Mouse (Mus musculus) CD4-positive naive resting alpha-beta T cell, adult 76 days (primary cell): ENCODE measurements around the gene Negr1. TPM values are rescaled to one million over a fixed set of nuclear protein-coding genes. Genes with fewer than 3 reads are reported as not detected.

Experiments
- total RNA-seq: library from RNA; stranded (reverse); gene quantifications from one replicate; pipeline ENCODE4 v1.2.4, GENCODE M21; 2023

Gene Negr1
- total RNA-seq, result not detected

DNA sequence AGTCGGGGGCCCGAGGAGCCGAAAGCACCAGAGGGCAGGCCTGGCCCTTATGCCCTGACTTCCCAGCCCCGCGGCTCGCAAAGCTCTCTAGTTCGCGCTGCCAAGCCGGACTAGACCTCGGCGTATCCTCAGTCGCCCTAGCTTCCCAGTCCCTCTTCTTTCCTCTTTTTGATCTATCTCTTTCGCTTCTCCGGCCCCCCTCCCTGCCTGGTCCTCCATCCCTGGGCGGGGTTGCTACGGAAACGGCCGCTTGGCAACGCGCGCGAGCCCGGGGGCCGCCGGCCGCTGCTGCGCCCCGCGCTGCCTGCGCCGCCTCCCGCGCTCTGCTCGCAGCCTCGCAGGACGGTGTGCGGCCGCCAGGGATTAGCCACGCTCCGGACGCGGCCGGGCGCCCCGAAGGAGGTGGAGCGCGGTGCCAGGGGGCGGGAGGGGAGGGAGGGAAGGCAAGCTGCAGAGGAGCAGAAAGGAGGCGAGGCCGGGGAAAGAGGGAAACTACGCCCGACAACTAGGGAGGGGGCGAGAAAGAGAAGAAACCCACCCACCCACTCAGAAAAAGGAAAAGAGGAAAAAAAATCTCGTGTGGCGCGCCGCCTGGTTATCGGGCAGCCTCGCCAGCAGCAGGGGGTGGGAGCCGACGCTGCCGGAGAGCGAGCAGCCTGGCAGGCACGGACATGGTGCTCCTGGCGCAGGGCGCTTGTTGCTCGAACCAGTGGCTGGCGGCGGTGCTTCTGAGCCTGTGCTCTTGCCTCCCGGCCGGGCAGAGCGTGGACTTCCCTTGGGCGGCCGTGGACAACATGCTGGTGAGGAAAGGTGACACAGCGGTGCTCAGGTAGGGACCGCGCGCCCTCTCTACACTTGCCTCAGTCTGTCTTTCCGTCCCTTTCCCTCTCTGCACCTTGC is at the start of gene Negr1:
Negr1 (plus strand) TSS at position 271 of the 900 bp plus-strand sequence.

